Mouse (Mus musculus): ENCODE measurements around the gene Mical3. TPM values are rescaled to one million over a fixed set of nuclear protein-coding genes. Genes with fewer than 3 reads are reported as not detected.
"Not testable (repeated sequence)": the region's sequence is repeated elsewhere in the genome, so short reads cannot be mapped to it uniquely, and the experiment has no call there.

The Mical3 gene
- polyA plus RNA-seq, 1 experiment from 2014 or later, result 28.2 TPM

DNA sequence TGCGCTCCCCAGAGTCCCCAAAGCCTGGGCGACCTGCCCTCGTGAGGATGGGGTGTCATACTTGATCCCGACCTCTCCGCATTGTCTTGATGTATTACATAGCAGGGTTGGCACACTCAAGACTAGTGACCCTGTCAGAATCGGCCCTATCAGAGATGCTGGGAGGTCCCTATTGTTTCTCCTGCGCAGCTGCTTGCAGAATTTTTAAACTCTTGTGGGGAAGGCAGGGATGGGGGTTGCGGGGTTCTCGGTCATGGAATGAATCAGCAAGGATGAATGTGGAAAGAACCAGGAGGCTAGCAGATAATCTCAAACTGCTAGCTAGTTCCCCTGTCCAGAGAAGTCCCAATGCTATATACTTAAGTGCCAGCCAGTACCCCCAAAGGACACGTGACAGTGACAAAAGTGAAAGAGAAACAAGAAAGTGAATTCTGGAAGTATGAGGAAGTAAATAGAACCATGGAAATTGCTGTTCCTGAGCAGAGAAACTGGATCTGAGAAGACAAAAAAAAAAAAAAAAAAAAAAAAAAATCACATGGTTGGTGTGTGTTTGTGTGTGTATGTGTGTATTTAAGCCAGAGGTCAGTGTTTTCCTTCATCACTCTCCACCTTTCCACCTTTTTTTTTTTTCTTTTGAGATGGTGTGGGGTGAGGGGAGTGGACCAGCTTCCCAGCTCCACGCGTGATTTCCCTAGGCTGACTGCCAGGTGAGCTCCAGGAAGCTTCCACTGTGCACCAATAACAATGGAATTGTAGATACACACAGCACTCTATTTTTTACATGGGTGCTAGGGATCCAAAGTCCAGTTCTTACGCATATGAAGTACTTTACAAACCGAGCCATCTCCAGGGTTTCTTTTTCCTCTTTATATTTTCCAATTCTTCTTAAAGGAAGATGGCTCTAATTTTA is 213.6 kb downstream of the Mical3 start:
- H3K4me2 ChIP-seq, result peak overlapping the region; percentile 98
- peak overlapping the region; percentile 74 for H3K4me3 ChIP-seq
- H3K9me3 ChIP-seq; H3K27ac ChIP-seq (replicated peaks); ATAC-seq (ENCODE audit: extremely low read depth, insufficient number of reproducible peaks, low FRiP score, low TSS enrichment); H3K36me3 ChIP-seq; H3K27me3 ChIP-seq (replicated peaks): not testable (repeated sequence)
- peaks cover 23% of the 10 kb centered on the region for H3K4me1 ChIP-seq
- 31% methylated on average over 10 of the region's 14 CpGs for WGBS
- H3K9ac ChIP-seq, result peak overlapping the region; percentile 83

DNA sequence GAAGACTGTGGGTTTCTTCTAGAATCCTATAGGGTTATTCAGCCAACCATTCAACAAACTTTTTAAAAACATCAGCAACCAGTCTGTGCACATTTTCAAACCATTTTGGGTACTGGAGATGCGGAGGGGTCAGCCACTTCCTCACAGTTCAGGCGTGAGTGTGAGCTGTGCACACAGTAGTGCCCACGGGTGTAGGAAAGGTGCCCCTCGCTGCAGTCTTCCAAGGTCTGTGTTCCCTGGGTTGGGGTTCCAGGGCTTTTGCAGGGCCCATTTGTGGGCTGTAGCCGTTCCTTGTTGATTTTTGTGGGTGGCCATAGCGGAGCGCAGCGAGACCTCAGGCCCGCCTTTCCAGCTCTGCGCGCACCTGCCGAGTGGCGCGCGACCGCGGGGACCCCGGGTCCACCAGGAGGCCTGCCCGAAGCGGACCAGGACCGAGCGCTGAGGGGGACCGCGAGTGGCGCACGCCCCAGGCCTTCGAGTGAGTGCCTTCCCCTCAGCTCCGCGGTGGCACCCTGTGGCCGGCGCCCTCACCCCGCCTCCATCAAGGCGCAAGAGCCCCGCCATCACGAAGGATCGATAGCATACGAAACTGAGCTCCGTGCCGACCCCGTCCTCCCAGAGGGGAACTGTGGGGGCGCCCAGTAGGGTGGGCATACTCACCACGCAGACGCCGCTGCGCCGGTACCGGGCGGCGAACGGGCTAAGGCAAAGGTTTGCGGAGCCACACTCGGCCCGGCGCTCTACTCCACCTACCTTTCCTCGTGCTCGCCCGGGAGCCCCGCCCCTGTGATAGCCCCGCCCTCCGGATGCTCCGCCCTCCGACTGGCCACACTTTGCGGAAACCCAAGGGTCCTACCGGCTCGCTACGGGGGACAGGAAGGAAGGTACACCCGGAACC is 214.5 kb downstream of the Mical3 start, which contains the start of gene Bid:
Bid (minus strand) TSS at position 780 of the 898 bp plus-strand sequence.
- WGBS, result 1% methylated on average over 67 of the region's 67 CpGs
- Histone ChIP-seq H3K27ac (replicated peaks) (no peak within 1 kb of the TSS), H3K4me1 (peaks cover 32% of the 10 kb centered on the region), H3K4me2 (peak within 1 kb of the TSS; percentile 98), H3K4me3 (peak within 1 kb of the TSS; percentile 74), H3K9ac (peak within 1 kb of the TSS; percentile 83), H3K27me3 (replicated peaks) (peaks cover 6% of the 10 kb centered on the region; the same call in 1 of the 2 replicates), H3K9me3 (no peaks in the 10 kb centered on the region), H3K36me3 (no peaks in the 10 kb centered on the region)
- ATAC-seq (ENCODE audit: extremely low read depth, insufficient number of reproducible peaks, low FRiP score, low TSS enrichment), result peak; percentile 80

DNA sequence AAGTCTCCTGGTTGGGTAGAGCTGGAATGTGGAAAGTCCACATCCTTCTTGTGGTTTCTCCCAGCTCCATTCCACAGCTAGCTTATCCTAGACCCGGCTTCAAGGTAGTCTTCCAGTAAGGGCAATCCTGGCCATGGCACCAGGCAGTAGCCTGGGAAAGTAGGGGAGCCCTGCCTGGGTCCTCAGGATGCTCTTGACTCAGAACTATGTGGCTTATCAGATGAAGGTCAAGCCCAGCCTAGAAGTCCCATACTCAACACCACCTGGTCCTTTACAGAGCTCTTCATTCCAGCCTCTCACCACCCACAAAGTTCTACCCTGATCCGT is 215.2 kb downstream of the Mical3 start:
- WGBS, result 49% methylated on average over 2 of the region's 2 CpGs
- Histone ChIP-seq H3K4me3 (peak overlapping the region; percentile 74), H3K4me1 (peaks cover 34% of the 10 kb centered on the region), H3K27ac (replicated peaks) (no peak overlapping the region), H3K27me3 (replicated peaks) (peaks cover 6% of the 10 kb centered on the region; the same call in 1 of the 2 replicates), H3K9me3 (no peaks in the 10 kb centered on the region), H3K36me3 (no peaks in the 10 kb centered on the region), H3K4me2 (peak overlapping the region; percentile 98), H3K9ac (no peak overlapping the region)
- no peak for ATAC-seq (ENCODE audit: extremely low read depth, insufficient number of reproducible peaks, low FRiP score, low TSS enrichment)

DNA sequence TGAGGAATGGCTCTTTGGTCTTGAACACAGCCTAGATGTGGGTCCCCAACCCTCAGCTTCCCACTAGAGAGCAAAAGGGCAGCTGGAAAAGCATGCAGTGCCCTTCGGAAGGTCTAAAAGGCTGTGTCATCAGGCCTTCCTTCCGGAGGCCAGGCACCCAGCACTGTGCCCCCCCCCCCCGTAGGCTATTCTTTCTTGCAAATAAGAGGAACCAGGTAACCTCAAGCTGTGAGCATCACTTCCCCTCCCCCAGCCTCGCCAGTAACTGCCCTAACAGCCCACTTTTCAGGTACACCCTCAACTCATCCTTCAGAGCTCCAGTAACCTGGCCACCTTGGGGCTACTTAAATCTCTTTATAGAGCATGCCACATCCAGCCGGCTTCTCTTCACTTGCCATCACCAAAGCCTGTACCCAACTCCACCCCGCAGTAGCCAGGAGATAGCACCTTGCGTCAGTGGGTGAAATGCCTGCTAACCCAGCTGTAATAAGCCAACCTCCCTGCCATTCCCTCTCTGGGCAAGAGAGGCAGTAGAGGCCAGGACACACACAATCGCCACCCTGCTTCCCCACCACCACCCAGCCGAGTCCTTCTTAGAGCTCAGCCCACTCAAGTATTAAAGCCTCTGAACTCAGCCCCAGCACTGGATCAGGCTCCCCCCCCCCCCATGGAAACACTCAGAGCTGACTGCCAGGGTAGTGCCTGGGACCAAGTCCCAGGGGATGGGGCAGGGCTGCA is 215.7 kb downstream of the Mical3 start:
- Histone ChIP-seq H3K4me1 (peaks cover 34% of the 10 kb centered on the region), H3K9me3 (no peaks in the 10 kb centered on the region), H3K27ac (replicated peaks) (no peak overlapping the region), H3K9ac (no peak overlapping the region), H3K27me3 (replicated peaks) (peaks cover 6% of the 10 kb centered on the region; the same call in 1 of the 2 replicates), H3K4me2 (0 out of 2 replicates have a peak overlapping the region, but pooled peaks have one; percentile 98), H3K36me3 (no peaks in the 10 kb centered on the region), H3K4me3 (peak overlapping the region; percentile 74)
- no peak for ATAC-seq (ENCODE audit: extremely low read depth, insufficient number of reproducible peaks, low FRiP score, low TSS enrichment)
- 37% methylated on average over 8 of the region's 9 CpGs for WGBS

DNA sequence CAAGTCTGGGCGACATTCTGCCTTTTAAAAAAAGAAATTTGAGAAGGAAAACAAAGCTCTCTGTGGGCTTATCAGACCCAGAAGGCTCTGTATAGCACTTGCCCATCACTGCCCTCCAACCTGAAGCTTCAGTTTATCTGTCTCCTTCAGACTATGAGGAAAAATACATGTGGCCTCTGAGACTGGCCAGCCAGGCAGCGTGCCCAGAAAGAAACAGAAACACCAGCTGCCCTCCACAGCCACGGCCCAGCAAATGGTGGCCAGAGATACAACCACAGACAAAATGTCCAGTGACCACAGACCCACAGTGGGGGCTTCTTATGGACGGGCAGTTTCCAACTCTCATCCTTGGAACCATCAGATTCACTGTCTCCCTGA is 216.3 kb downstream of the Mical3 start:
- H3K4me2 ChIP-seq, result no peak overlapping the region
- no peak overlapping the region for H3K27ac ChIP-seq (replicated peaks)
- 81% methylated on average over 4 of the region's 4 CpGs for WGBS
- peaks cover 6% of the 10 kb centered on the region; the same call in 1 of the 2 replicates for H3K27me3 ChIP-seq (replicated peaks)
- H3K9ac ChIP-seq, result no peak overlapping the region
- no peaks in the 10 kb centered on the region for H3K36me3 ChIP-seq
- ATAC-seq (ENCODE audit: extremely low read depth, insufficient number of reproducible peaks, low FRiP score, low TSS enrichment), result no peak
- no peak overlapping the region for H3K4me3 ChIP-seq
- peaks cover 34% of the 10 kb centered on the region for H3K4me1 ChIP-seq
- no peaks in the 10 kb centered on the region for H3K9me3 ChIP-seq

DNA sequence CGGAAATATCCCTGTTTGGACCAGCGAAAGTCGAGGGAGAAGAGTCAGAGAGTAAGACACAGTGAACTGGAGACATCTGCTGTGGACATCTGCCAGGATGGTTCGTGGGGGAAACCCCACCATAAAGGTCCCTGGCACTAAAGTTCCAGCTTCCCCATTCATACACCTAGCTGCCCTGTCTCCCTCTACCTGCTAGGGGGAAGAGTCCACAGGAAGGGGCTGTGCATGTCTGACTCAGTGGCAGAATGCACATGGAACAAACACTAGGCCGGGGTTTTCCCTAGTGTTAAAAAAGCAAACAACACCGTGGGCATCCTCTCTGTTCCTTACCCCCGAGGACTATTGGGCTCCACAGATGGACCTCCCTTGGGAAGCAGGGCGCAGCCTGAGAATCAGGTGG is 217.0 kb downstream of the Mical3 start:
- no peaks in the 10 kb centered on the region for H3K9me3 ChIP-seq
- no peak overlapping the region for H3K4me2 ChIP-seq
- no peak overlapping the region for H3K27ac ChIP-seq (replicated peaks)
- WGBS, result 84% methylated on average over 8 of the region's 8 CpGs
- no peak for ATAC-seq (ENCODE audit: extremely low read depth, insufficient number of reproducible peaks, low FRiP score, low TSS enrichment)
- H3K36me3 ChIP-seq, result no peaks in the 10 kb centered on the region
- H3K4me3 ChIP-seq, result no peak overlapping the region
- H3K9ac ChIP-seq, result no peak overlapping the region
- H3K27me3 ChIP-seq (replicated peaks), result peaks cover 6% of the 10 kb centered on the region; the same call in 1 of the 2 replicates
- peaks cover 34% of the 10 kb centered on the region for H3K4me1 ChIP-seq

DNA sequence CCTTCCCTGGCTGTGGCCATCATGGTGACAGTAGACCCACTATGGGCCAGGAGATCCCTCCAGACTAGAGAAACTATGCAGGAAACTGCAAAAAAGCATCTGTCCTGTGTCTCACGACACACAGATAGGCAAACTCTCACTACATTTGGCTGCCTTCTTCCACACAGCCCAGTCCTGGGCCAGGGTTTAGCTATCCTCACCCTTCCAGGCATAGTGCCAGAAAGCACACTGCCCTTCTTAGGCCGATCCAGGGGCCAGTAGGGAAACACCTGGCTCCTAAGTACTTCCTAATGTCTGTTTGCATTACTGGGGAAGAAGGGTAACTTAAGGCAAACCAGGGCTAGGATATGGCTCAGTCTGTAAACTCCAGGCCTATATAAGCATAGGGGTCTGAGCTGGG is 217.9 kb downstream of the Mical3 start:
- Histone ChIP-seq H3K4me2 (no peak overlapping the region), H3K36me3 (no peaks in the 10 kb centered on the region), H3K27me3 (replicated peaks) (peaks cover 6% of the 10 kb centered on the region; the same call in 1 of the 2 replicates), H3K9ac (no peak overlapping the region), H3K9me3 (no peaks in the 10 kb centered on the region), H3K4me3 (no peak overlapping the region), H3K4me1 (peaks cover 34% of the 10 kb centered on the region), H3K27ac (replicated peaks) (no peak overlapping the region)
- ATAC-seq (ENCODE audit: extremely low read depth, insufficient number of reproducible peaks, low FRiP score, low TSS enrichment), result no peak
- WGBS, result 27% methylated on average over 2 of the region's 2 CpGs

DNA sequence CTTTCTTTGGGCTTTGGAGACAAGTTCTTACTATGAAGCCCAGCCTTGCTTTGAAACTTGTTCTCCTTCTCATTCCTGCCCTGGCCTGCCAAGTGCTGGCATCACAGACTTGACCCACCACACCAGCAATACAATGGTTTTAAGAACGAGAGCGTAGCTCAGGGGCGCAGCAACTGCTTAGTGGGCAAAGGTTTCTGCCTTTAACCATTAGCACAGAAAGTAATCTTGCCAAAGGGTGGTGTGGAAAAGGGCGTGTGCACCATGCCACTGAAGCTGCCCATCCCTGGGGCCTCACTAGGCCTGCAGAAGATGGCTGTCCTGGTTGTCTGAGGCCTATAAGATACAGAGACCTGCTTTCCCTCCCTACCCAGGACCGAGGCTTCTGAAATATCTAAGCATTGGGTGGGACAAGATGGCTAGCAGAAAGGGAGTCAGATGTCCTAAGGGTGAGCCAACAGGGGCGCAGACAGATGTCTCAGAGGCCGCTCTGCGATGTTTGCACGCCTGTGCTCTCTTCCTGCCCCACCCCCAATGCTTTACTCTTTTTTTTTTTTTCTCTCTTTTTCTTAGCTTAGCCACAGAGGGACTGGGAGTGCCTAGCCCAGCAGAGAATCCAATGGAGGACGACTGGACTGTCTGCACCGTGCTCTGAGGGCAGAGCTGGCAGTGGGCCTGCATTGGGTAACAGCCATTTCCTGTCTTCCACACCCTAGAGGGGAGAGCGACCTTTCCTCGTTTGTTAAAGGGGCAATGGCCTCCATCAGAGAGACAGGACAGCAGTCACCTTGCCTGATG is 219.4 kb downstream of the Mical3 start:
- whole genome bisulfite sequencing, result 56% methylated on average over 13 of the region's 13 CpGs
- ATAC-seq (ENCODE audit: extremely low read depth, insufficient number of reproducible peaks, low FRiP score, low TSS enrichment), result no peak
- Histone ChIP-seq H3K27ac (replicated peaks) (no peak overlapping the region), H3K9me3 (no peaks in the 10 kb centered on the region), H3K9ac (no peak overlapping the region), H3K36me3 (no peaks in the 10 kb centered on the region), H3K4me3 (no peak overlapping the region), H3K27me3 (replicated peaks) (peaks cover 6% of the 10 kb centered on the region; the same call in 1 of the 2 replicates), H3K4me1 (peaks cover 32% of the 10 kb centered on the region), H3K4me2 (no peak overlapping the region)

DNA sequence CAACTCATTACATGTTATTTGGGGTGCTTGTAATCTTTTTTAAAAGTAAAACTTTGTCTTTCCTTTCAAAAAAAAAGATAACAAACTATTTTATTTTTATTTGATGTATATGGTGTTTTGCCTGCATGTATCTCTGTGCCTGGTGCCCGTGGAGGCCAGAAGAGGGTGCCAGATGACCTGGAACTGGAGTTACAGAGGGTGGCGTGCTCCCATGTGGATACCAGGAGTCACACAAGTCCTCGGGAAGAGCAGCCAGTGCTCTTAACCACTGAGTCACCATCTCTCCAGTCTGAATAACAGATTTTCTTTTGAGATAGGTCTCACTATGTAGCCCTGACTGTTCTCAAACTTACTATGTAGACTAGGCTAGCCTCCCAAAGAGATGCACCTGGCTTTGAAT is 221.3 kb downstream of the Mical3 start:
- Histone ChIP-seq H3K27ac (replicated peaks) (no peak overlapping the region), H3K36me3 (no peaks in the 10 kb centered on the region), H3K9me3 (no peaks in the 10 kb centered on the region), H3K4me1 (peaks cover 21% of the 10 kb centered on the region), H3K4me2 (no peak overlapping the region), H3K9ac (no peak overlapping the region), H3K27me3 (replicated peaks) (no peaks in the 10 kb centered on the region), H3K4me3 (no peak overlapping the region)
- ATAC-seq (ENCODE audit: extremely low read depth, insufficient number of reproducible peaks, low FRiP score, low TSS enrichment), result no peak
- WGBS, result 81% methylated on average over 3 of the region's 3 CpGs

DNA sequence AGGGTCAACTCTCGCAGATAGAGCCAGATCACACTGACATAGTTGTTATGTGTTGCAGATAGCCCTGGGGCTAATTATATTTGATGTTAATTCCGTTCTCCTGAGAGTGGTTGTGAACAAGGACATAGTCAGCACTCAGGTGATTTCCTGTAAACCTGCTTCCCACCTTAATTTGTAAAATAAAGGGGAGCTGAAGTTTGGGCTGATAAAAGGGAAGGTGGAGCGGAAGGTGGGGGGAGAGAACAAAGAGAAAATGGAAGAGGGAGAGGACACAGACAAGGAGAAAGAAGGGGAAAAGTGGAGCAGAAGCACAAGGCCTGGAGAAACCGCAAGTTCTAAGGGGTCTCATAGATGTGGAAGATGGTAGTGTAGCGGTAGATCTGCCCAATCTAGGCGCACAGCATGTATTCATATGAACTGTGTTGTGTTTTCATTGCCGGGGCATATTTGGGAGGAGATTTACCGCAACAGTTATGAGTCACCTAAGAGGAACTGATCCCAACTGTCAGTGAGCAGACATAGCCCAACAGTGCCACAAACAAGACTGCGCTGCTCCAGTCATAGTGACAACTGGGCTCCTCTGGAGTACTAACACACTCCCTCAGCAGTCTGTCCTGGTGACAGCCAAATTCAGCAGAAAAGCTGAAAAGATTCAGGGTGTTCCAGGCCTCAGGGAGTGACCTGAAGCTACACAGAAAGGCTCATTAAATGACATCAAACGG is 222.8 kb downstream of the Mical3 start:
- WGBS, result 81% methylated on average over 10 of the region's 10 CpGs
- H3K4me3 ChIP-seq; H3K27me3 ChIP-seq (replicated peaks); H3K4me2 ChIP-seq; ATAC-seq (ENCODE audit: extremely low read depth, insufficient number of reproducible peaks, low FRiP score, low TSS enrichment); H3K9ac ChIP-seq; H3K36me3 ChIP-seq; H3K9me3 ChIP-seq; H3K27ac ChIP-seq (replicated peaks): not testable (repeated sequence)
- H3K4me1 ChIP-seq, result peaks cover 19% of the 10 kb centered on the region
